Mouse (Mus musculus) retina, postnatal 1 day (tissue): ENCODE data around the gene Olfr506.
"Not testable (repeated sequence)": the region's sequence is repeated elsewhere in the genome, so short reads cannot be mapped to it uniquely, and the experiment has no call there.

ENCODE experiments used
- DNase-seq: peaks from one replicate; pipeline ENCODE4 v3.0.0-alpha.2; 2012

Gene Olfr506

DNA sequence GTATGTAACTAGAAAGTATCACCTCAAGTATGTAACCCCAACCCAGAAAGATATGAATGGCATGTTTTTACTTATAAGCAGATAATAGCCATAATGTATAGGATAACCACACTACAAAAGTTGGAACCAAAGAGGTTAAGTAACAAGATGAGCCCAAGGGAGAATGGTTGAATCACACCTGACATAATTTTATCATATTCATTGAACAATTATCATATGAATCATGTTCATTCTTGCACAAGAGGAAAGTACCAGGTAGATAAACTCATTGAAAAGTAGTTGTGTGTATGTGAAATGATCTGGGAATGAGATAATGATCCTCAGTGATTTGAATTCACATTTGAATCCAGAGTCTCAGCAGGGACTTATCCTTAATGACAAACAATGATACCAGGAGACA lies at the start of gene Olfr506:
Gene Olfr506 (plus strand): TSS at position 301 of the 400 bp plus-strand sequence.
- no peak for DNase-seq

DNA sequence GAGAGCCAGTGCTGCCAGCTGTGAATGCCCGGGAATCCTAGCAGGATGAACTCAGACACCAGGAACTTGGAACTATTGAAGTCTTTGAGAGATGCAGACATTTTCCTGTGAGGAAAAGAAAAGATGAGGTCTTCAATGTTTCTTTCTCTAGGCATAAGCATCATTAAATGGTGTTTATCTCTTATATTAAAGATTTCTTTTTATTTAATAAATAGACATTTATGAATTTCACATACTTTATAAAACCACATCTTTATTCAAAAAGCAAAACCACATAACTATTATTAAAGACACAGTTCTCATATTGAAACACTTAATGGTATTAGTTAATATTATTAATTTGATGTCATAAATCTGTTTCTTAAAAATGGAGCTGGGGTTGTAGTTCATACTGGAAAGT lies 44.9 kb upstream of the Olfr506 start, which contains the start of gene Olfr504:
Gene Olfr504 (minus strand): TSS at position 101 of the 400 bp plus-strand sequence.
- no peak for DNase-seq

DNA sequence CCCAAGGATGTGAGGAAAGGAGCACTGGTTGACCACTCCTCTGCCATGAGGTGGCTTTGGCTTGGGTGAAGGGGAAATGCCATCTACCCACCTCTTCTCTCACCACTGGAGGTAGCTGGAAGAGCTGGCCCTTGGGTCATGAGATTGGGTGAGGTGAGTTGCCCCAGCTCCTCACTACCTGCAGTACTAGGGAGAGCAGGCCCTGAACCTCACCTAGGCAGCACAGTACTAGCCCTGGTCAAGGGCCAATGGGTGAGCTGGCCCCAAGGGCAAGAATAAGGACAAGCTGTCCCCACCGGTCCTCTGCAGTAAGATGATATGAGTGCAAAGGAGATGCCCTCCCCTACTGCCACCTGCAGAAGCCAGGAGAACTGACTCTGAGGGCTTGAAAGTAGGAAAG lies 20.8 kb upstream of the Olfr506 start:
- DNase-seq = no peak

DNA sequence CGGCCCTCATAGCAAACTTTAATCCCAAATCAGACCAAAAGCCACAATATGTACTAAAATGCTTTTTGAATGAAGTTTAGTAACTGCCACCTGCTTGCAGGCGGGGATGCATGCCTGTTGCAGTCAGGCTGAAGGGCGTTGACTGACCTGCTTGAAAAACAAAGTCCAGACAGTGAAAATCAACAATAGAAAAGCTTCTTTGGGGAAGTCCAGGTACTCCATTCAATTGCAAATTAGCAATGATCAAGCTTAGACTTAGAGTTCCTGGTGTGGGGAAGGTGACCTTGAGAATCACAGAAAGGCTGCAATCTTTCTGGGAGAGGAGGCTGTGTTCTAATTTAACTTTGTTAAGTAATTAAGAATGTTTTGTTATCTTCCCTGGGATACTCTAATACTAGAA lies 8.7 kb upstream of the Olfr506 start:
- DNase-seq = not testable (repeated sequence)

DNA sequence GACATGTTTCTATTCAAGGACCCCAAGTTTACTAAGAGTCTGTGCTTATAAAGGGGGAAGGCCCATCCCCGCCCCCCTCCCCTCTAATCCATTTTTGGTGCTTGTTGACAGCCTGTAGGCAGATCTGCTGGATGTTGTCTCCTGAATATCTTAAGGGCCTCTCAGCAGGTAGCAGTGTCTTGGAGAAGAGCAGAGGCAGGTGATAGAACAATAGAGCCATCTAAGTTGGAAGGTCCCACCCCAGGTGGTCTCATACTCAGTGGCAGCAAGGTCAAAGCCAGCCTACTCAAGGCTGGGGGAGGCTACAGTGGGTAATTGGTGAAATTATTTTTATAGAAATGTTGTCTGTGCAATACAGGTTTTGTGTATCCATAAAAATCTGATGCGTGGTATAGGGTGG lies 3.5 kb downstream of the Olfr506 start:
- no peak for DNase-seq

DNA sequence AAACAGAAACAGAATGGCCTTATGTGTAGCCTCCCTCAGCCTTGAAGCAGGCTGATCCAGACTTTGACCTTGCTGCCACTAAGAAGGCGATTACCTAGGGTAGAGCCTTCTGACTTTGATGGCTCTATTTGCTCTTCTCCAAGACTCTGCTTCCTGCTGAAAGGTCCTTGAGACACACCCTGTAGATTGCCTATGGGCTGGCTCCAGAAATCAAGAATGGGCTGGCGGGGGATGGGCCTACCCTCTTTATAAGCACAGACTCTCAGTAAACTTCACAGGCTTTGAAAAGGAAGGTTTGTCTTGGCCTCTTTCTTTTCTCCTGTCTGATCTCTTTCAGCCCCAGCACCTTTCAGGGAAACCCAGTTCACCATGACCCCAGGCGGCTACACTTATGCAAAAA lies 6.2 kb downstream of the Olfr506 start:
- DNase-seq = not testable (repeated sequence)

DNA sequence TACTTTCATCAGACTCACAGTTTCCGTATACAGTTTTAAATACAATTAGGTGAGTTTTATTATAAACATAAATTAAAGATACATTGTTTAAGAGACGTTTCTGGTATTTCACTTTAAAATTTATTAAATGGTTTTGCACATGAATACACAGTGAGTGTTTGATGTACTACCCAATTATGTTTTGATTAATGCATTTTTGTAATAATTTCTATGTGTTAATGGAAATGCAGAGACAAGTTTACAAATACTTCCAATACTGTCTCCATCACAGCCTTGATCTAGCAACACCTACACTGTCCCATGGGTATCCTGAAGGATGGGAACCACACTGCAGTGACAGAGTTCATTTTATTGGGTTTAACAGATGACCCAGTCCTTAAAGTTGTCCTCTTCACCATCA lies 10.9 kb downstream of the Olfr506 start, which contains the start of gene Olfr507:
Gene Olfr507 (plus strand): TSS at position 301 of the 400 bp plus-strand sequence.
- no peak for DNase-seq

DNA sequence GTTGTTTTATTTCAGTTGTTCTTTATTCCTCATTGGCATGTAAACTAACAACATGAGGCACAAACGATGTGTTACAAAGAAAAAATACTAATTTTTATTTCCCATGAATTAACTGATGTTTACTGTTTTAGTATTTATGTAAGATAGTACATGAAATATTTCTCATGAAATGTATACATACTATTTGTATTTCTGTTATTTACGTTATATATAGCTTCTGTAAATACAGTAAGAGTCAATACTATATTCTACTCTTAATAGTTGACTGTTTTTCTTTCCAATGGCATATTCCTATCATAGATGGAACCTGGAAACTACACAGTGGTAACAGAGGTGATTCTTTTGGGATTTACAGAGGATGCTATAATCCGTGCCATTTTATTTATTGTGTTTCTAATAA lies 19.1 kb downstream of the Olfr506 start, which contains the start of gene Olfr508:
Gene Olfr508 (plus strand): TSS at position 301 of the 400 bp plus-strand sequence.
- DNase-seq = no peak

DNA sequence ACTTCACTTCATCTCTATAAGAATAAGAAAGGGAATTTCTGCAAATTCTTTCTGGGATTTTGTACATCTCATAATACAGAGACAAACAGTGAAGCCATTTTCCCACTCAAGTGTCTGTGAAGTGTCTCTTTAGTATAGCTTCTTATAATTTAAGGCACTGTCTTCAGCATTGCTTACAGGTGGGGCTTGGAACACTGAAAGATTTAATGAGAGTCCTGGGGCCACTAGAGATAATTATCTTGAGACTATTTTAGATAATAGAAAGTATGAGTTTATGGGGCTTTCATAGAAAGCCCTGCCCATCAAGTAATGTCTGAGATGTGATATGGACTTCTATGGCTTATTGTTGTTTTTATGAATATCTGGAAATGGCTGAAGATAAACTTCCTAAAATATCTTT lies 41.2 kb downstream of the Olfr506 start, which contains the start of gene Olfr509:
Gene Olfr509 (minus strand): TSS at position 101 of the 400 bp plus-strand sequence.
- no peak for DNase-seq

DNA sequence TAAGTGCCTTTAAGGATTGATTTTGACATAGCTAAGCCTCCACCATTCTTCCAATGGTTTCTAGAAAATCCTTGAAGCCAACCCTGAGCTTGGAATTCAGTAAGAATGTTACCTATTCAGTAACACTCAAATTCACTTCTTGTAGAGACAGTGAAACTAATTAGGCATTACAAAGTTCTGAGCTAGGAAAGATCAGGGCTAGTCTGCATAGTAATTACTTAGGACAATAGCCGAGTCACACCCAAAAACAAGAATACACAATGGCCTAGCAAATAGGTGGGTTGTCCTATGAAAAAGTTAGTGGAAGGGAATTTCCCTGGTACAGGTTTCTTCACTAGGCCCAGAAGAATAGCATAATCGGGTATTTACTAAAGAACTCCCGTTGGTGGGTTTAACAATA lies 51.8 kb downstream of the Olfr506 start:
- DNase-seq = no peak
